Mouse (Mus musculus) cortical plate, adult 2 months (tissue): ENCODE measurements around the gene Tsks. TPM values are rescaled to one million over a fixed set of nuclear protein-coding genes. Genes with fewer than 3 reads are reported as not detected.

Experiments used
- H3K27ac ChIP-seq: fragments of 200-500 bp; 2 replicates; pipeline ENCODE4 v1.5.1; 2012; ENCODE audit warnings: low read length, control low read depth, inconsistent platforms; ENCODE audit not compliant: insufficient read depth
- H3K4me1 ChIP-seq: fragments of 200-500 bp; 2 replicates; pipeline ENCODE4 v1.6.1; 2011; ENCODE audit warnings: low read length; ENCODE audit not compliant: control insufficient read depth, insufficient read depth
- H3K4me3 ChIP-seq: fragments of 200-500 bp; 2 replicates; pipeline ENCODE4 v1.5.1; 2011; ENCODE audit warnings: mild to moderate bottlenecking, low read length, control low read depth; ENCODE audit not compliant: insufficient read depth
- CTCF ChIP-seq: fragments of 200-500 bp; IDR thresholded peaks from 2 replicates; pipeline ENCODE4 v1.5.1; 2011; ENCODE audit warnings: mild to moderate bottlenecking, control low read depth, low read length; ENCODE audit not compliant: insufficient read depth; ENCODE audit errors: extremely low read depth
- POLR2A ChIP-seq: fragments of 200-500 bp; IDR thresholded peaks from 2 replicates; pipeline ENCODE4 v1.6.1; 2011; ENCODE audit warnings: mild to moderate bottlenecking, low read length, control low read depth; ENCODE audit not compliant: insufficient read depth; ENCODE audit errors: extremely low read depth
- polyA plus RNA-seq: library from polyadenylated mRNA; depleted of rRNA; stranded (reverse); fragments of >200 nt; gene quantifications from 2 replicates; pipeline ENCODE4 v1.2.3, GENCODE M21; 2012

The Tsks gene
- polyA plus RNA-seq, 1 experiment, result 1.5 TPM

GRCm38 (mm10) chr7:44985595-44986191, 42.7 kb downstream of the Tsks start:
- TF ChIP-seq POLR2A (no peak), CTCF (no peak)
- Histone ChIP-seq H3K27ac (peak overlapping the region; percentile 68), H3K4me1 (peaks cover 2% of the 10 kb centered on the region; the same call in 1 of the 2 replicates), H3K4me3 (peak overlapping the region; percentile 88)

DNA sequence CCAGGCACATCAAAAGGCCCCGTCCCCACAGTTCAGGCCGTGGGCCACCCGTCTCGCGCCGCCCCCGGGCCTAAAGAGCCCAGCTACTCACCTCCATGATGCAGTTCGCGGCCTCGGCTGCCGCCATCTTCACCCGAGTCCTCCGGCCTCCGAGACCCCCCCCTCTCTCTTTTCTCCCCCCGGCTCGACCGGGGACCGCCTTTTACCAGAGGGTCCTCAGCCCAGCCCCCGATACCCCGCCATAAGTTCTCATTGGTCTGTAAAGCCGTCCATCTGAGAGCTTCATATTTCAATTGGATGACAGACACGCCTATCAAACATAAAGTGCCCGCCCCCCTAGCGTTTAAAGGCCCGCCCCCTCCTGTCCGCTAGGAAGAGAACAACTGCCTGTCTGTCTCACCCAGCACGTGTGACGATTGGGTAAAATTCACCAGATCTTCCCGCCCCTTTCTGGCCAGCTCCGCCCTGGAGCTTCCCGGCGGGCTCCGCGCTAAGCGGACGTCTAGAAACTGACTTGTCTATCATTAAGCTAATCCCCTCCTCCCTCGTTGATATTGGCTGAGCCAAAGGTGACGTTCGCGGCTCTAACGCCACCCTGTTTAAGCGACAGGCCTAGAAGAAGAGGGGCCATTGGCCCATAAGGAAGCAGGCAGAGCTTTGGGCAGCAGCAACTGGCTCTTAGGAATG, 43.3 kb downstream of the Tsks start, which contains the start of gene Prmt1:
Gene Prmt1 (minus strand): TSS at position 377 of the 687 bp plus-strand sequence.
- peak; percentile 66; the same call in 1 of the 2 replicates for TF ChIP-seq POLR2A
- no peak for TF ChIP-seq CTCF
- Histone ChIP-seq H3K4me3 (peak within 1 kb of the TSS; percentile 88), H3K27ac (peak within 1 kb of the TSS; percentile 68), H3K4me1 (peaks cover 2% of the 10 kb centered on the region; the same call in 1 of the 2 replicates)

DNA sequence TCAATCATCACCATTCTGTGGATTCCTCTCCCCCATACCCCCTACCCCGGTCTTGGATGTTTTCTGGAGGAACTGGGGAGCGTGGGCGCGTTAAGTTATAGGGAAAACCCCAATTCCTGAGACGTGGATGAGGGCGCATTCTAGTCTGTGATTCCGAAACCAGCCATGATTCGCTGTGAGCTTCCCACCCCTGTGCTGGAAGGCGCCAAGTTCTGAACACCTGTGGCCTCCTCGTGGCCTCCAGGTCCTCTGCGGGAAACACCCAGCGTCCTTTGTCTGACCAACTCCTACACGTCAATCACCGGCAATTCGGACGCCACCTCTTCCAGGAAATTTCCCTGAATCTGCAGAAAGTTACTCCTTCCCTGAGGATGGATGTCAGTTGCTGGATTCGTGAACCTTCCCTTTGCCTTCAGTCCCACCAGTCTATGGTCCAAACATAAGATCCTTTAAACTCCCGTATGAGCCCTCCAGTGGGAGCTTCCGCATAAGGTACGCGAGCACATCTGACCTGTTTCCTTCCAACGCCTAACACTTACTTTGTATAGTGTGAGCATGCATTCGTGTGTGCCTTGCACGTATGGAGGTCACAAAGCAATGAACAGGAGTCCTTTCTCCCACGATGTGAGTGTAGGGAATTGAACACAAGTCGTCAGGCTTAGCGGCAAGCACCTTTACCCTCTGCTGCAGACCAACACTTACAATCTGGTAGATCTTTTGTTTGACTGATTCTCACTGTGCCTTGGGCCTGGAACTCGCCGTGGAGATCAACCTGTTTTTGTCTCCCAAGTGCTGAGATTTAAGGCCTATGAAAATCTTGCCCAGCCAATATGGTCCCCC, 44.1 kb downstream of the Tsks start:
- Histone ChIP-seq H3K4me1 (peaks cover 2% of the 10 kb centered on the region; the same call in 1 of the 2 replicates), H3K4me3 (peak overlapping the region; percentile 58), H3K27ac (peak overlapping the region; percentile 17)
- TF ChIP-seq POLR2A, result no peak; the same call in 1 of the 2 replicates
- TF ChIP-seq CTCF, result no peak

DNA sequence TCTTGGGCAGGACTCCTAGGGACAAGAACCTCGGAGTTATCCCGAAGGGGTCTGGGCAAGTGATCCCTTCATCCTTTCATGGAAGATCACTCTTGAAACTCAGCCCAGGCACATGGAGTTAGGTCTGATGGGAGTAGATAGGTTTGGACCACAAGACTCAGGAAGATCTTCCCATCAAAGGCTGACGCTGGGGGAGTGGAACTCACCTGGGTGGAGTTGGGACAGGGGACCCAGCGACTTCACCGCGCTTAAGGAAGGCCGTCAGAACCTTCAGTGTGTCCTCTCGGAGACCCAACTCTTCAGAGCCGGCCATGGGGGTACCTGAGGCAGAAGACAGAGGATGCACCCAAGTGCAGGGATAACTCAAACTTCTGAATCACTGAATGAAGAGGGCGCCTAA, 53.7 kb downstream of the Tsks start:
- no peak for TF ChIP-seq POLR2A
- no peak for TF ChIP-seq CTCF
- H3K4me1 ChIP-seq, result no peaks in the 10 kb centered on the region
- no peak overlapping the region; the same call in 1 of the 2 replicates for H3K4me3 ChIP-seq
- no peak overlapping the region for H3K27ac ChIP-seq

DNA sequence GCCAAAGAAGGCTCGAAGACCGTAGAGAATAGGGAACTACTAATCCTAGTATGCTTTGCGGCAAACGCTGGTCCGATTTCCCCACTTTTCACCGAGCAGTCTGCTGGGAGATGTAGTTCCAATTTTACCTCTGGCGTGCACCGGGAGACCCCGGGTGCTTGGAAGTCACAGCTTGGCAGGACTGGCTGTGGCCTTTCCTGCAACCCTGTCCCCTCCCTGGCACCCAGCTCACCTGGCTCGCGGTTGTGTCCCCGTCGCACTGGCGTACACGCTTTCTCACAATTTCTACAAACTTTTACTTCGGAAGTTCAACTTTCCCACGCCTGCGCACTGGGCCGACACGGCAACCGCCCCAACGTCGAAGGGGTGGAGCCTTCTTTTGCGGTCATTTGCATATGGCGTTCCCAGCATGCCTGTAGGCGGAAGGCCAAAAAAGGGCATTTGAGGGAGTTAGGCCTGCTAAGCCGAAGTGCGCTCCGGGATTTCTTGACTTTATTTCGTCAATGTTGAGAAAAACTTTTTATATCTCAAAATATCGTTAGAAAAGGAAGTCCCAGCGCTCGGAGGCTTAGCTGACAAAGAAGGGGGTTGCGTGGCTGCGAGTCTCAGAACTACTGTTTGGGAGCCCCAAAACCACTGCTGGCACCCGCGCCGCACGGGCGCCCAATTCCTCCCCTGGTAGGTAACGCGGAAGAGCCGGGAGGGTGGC, 54.4 kb downstream of the Tsks start, which contains the start of gene Irf3:
Gene Irf3 (plus strand): TSS at position 418 of the 709 bp plus-strand sequence.
- H3K4me1 ChIP-seq, result no peaks in the 10 kb centered on the region
- TF ChIP-seq CTCF (no peak), POLR2A (peak; percentile 85)
- H3K4me3 ChIP-seq, result peak within 1 kb of the TSS; percentile 30
- no peak within 1 kb of the TSS for H3K27ac ChIP-seq

DNA sequence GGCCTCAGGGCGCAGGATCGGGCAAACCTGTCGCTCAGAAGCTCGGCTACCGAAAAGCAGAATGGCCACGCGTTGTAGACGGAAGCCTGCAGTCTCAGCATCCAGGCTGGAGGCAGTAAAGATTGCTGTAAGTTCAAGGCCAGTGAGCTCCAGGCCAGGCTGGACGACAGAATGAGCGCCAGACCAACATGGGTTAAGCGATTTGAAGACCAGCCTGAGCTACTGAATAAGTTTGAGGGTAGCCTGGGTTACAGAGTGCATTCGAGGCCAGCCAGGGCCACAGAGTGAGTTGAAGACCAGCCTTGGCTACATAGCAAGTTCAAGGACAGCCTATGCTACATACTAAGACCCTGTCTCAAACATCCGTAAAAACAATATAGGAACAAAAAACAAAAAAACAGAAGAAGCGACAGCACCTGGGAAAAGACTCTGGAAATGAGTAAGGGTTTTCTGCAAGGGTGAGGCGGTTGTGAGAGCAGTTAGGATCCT, 55.0 kb downstream of the Tsks start:
- Histone ChIP-seq H3K27ac (no peak overlapping the region), H3K4me1 (no peaks in the 10 kb centered on the region), H3K4me3 (peak overlapping the region; percentile 30)
- TF ChIP-seq CTCF, result no peak
- TF ChIP-seq POLR2A, result no peak

- Histone ChIP-seq H3K4me3 (peak within 1 kb of the TSS; percentile 30), H3K4me1 (no peaks in the 10 kb centered on the region)
- TF ChIP-seq POLR2A (no peak), CTCF (no peak)
Measured at GRCm38 (mm10) chr7:44998501-44998955, 55.5 kb downstream of the Tsks start, which contains the start of gene Bcl2l12. Gene Bcl2l12 (minus strand): TSS chr7:44998712.

GRCm38 (mm10) chr7:44999753-45000152, 56.7 kb downstream of the Tsks start:
- Histone ChIP-seq H3K4me3 (no peak overlapping the region), H3K4me1 (no peaks in the 10 kb centered on the region), H3K27ac (no peak overlapping the region)
- no peak for TF ChIP-seq POLR2A
- no peak for TF ChIP-seq CTCF

More at GRCm38 (mm10) chr7:44998501-44998955, 55.5 kb downstream of the Tsks start, which contains the start of gene Bcl2l12:
- H3K27ac ChIP-seq, result no peak within 1 kb of the TSS

DNA sequence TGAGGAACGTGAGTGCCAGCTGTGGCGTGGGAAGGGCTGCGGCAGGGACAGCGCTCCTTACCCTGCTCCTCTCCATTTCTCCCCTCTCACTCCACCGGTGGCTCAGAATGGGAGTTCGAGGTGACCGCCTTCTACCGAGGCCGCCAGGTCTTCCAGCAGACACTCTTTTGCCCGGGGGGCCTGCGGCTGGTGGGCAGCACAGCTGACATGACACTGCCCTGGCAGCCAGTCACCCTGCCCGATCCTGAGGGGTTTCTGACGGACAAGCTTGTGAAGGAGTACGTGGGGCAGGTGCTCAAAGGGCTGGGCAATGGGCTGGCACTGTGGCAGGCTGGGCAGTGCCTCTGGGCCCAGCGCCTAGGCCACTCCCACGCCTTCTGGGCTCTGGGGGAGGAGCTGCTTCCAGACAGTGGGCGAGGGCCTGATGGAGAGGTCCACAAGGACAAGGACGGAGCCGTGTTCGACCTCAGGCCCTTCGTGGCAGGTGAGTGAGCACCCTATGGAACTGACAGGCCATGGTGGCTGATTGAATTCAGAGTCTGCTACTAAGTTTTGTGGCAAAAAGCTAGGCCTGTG, 57.6 kb downstream of the Tsks start:
- no peak for TF ChIP-seq CTCF
- no peak for TF ChIP-seq POLR2A
- Histone ChIP-seq H3K4me1 (no peaks in the 10 kb centered on the region), H3K4me3 (no peak overlapping the region), H3K27ac (no peak overlapping the region)
